Comparison of ENCODE assay signal across 11 mouse cellular contexts in genomic region chr17:5623181-5623580, GRCm38 (mm10).
DNase-seq lines count a peak whose midpoint lies in the region; ATAC-seq and TF ChIP-seq lines count a peak whose summit lies in the region.
"Had no signal": no experiment of that assay in that cellular context is flagged by ENCODE, and none has a peak within 500 bp of the region (broad histone marks: within the 10 kb centered on the region; RNA-seq: fewer than 3 reads in every experiment).

No protein-coding gene starts in this region.

- intact Hi-C loops in gastrocnemius, postnatal 14 days (cut with DNase I; ENCODE audit: low total_unique reads), result no loop called here

- H3K4me1 ChIP-seq in heart, embryonic 12.5 days (replicated peaks), result 0 out of 2 replicates have a peak, but pooled peaks cover 7% of the 10 kb centered on the region
- 0 out of 2 replicates have a peak, but pooled peaks cover 4% of the 10 kb centered on the region for H3K4me1 ChIP-seq in lung, postnatal 0 days (ENCODE audit: insufficient read depth, low read depth, low read length)
- H3K4me1 ChIP-seq: embryonic facial prominence, embryonic 12.5 days; kidney, embryonic 15.5 days had no signal

- H3K27me3 ChIP-seq in heart, embryonic 12.5 days (replicated peaks), result no peaks in the 10 kb centered on the region
- no peaks in the 10 kb centered on the region for H3K27me3 ChIP-seq in lung, postnatal 0 days (replicated peaks; ENCODE audit: insufficient read depth, low read length)
- H3K27me3 ChIP-seq: embryonic facial prominence, embryonic 12.5 days; kidney, embryonic 15.5 days had no signal

- no peak for TF ChIP-seq CTCF in lung, postnatal 0 days (IDR thresholded peaks at IDR 0.05)

- no peak overlapping the region for H3K4me2 ChIP-seq in heart, embryonic 12.5 days
- H3K4me2 ChIP-seq in lung, postnatal 0 days (replicated peaks; ENCODE audit: low read depth, low read length), result no peak overlapping the region
- H3K4me2 ChIP-seq: embryonic facial prominence, embryonic 12.5 days; kidney, embryonic 15.5 days had no signal

- H3K36me3 ChIP-seq in heart, embryonic 12.5 days, result no peaks in the 10 kb centered on the region
- H3K36me3 ChIP-seq in lung, postnatal 0 days (ENCODE audit: insufficient read depth, low read length), result no peaks in the 10 kb centered on the region
- H3K36me3 ChIP-seq: embryonic facial prominence, embryonic 12.5 days; kidney, embryonic 15.5 days had no signal

- H3K27ac ChIP-seq in heart, embryonic 12.5 days (ENCODE audit: poor library complexity, severe bottlenecking), result no peak overlapping the region
- no peak overlapping the region for H3K27ac ChIP-seq in lung, postnatal 0 days (ENCODE audit: low read length)
- H3K27ac ChIP-seq: embryonic facial prominence, embryonic 12.5 days; hindbrain, postnatal 0 days; kidney, embryonic 15.5 days had no signal

- DNase-seq in heart, adult 11 months, result peak; percentile 95
- peak; percentile 30 for DNase-seq in ES-CJ7 (ENCODE audit: low read depth, low spot score)
- DNase-seq in cerebellum, adult 9-10 months, result peak; percentile 48
- DNase-seq in lung, postnatal 0 days (ENCODE audit: low spot score), result peak; percentile 44
- no peak for DNase-seq in spleen, adult 18-20 months
- no peak for DNase-seq in gastrocnemius, postnatal 14 days

- H3K9ac ChIP-seq in heart, embryonic 12.5 days, result no peak overlapping the region
- H3K9ac ChIP-seq in lung, postnatal 0 days (replicated peaks; ENCODE audit: low read depth), result no peak overlapping the region
- H3K9ac ChIP-seq: embryonic facial prominence, embryonic 12.5 days; kidney, embryonic 15.5 days had no signal

- no peak overlapping the region for H3K4me3 ChIP-seq in heart, embryonic 12.5 days
- no peak overlapping the region for H3K4me3 ChIP-seq in lung, postnatal 0 days (ENCODE audit: low read depth, low read length)
- H3K4me3 ChIP-seq: embryonic facial prominence, embryonic 12.5 days; kidney, embryonic 15.5 days had no signal

- no peak for TF ChIP-seq EP300 in lung, postnatal 0 days (IDR thresholded peaks at IDR 0.05)

- ATAC-seq in heart, embryonic 12.5 days (ENCODE audit: insufficient number of reproducible peaks, low FRiP score), result no peak
- ATAC-seq in lung, postnatal 0 days, result peak; percentile 91
- no peak for ATAC-seq in megakaryocyte, adult 5-6 weeks (ENCODE audit: poor library complexity, severe bottlenecking)
- ATAC-seq: hindbrain, postnatal 0 days had no signal

- no peaks in the 10 kb centered on the region for H3K9me3 ChIP-seq in heart, embryonic 12.5 days (replicated peaks)
- H3K9me3 ChIP-seq in lung, postnatal 0 days (ENCODE audit: low read length), result no peaks in the 10 kb centered on the region
- H3K9me3 ChIP-seq: embryonic facial prominence, embryonic 12.5 days; kidney, embryonic 15.5 days had no signal

Comparison
In these comparisons a context has a peak if more than half of its experiments do, and no peak if none do; other contexts are left out.
1. DNase-seq: peak in heart, adult 11 months (single experiment), ES-CJ7 (single experiment), cerebellum, adult 9-10 months (single experiment) and lung, postnatal 0 days (single experiment); none in spleen, adult 18-20 months (0 of 2) and gastrocnemius, postnatal 14 days (single experiment).